Mouse (Mus musculus) heart, postnatal 0 days (tissue): ENCODE results near the gene Plod1. TPM values are rescaled to one million over a fixed set of nuclear protein-coding genes. Genes with fewer than 3 reads are reported as not detected.

Experiments
- ATAC-seq: fragments of 200-750 bp; cut with Nextera tagmentation; 2 replicates; pipeline ENCODE4 v1.8.0; 2017; ENCODE audit warnings: low read depth, moderate number of reproducible peaks, moderate library complexity; ENCODE audit not compliant: insufficient read depth
- DNase-seq: peaks from one replicate; pipeline ENCODE4 v3.0.0-alpha.2; 2016; ENCODE audit warnings: low spot score
- H3K27ac ChIP-seq: fragments of 300-500 bp; sonication (generic); 2 replicates; pipeline ENCODE4 v1.5.1; 2014; ENCODE audit warnings: low read depth, mild to moderate bottlenecking
- H3K27me3 ChIP-seq: fragments of 300-500 bp; sonication (generic); 2 replicates; pipeline ENCODE4 v1.6.1; 2014; ENCODE audit warnings: low read length, mixed read lengths; ENCODE audit not compliant: control insufficient read depth, insufficient read depth
- H3K36me3 ChIP-seq: fragments of 300-500 bp; sonication (generic); replicated peaks from 2 replicates; pipeline ENCODE4 v1.6.1; 2014; ENCODE audit warnings: low read length, mixed read lengths; ENCODE audit not compliant: control insufficient read depth, insufficient read depth
- H3K4me1 ChIP-seq: fragments of 300-500 bp; sonication (generic); 2 replicates; pipeline ENCODE4 v1.6.1; 2014; ENCODE audit warnings: antibody characterized with exemption; ENCODE audit not compliant: control insufficient read depth, insufficient read depth
- H3K4me2 ChIP-seq: fragments of 300-500 bp; sonication (generic); 2 replicates; pipeline ENCODE4 v1.6.1; 2014; ENCODE audit warnings: low read depth, mild to moderate bottlenecking, low read length, moderate library complexity
- H3K4me3 ChIP-seq: fragments of 300-500 bp; sonication (generic); 2 replicates; pipeline ENCODE4 v1.5.1; 2014; ENCODE audit warnings: low read depth, low read length
- H3K9ac ChIP-seq: fragments of 300-500 bp; sonication (generic); replicated peaks from 2 replicates; pipeline ENCODE4 v1.6.1; 2014; ENCODE audit warnings: low read depth, low read length, mixed read lengths
- H3K9me3 ChIP-seq: fragments of 300-500 bp; sonication (generic); replicated peaks from 2 replicates; pipeline ENCODE4 v1.6.1; 2016; ENCODE audit warnings: low read length; ENCODE audit not compliant: control insufficient read depth
- CTCF ChIP-seq: IDR thresholded peaks from 2 replicates; pipeline ENCODE4 v1.5.1; 2016; ENCODE audit warnings: antibody characterized with exemption, control low read depth, low read depth
- EP300 ChIP-seq: IDR thresholded peaks from 2 replicates; pipeline ENCODE4 v1.6.1; 2016; ENCODE audit warnings: antibody characterized with exemption, low read depth
- WGBS: fragments of 180-500 bp; shearing (Covaris S2); extraction: QIAGEN DNeasy Blood & Tissue Kit; methylation state at CpG from one replicate; pipeline ENCODE4 v1.1.7; 2014; 5-methylcytosine and 5-hydroxymethylcytosine counted together
- polyA plus RNA-seq: library from polyadenylated mRNA; unstranded; fragments of >200 nt; fragmentation: Nextera tagmentation; extraction: Ambion mirVana; gene quantifications from 2 replicates; pipeline ENCODE4 v1.2.1, GENCODE M21; 2015
- total RNA-seq: library from RNA; depleted of rRNA; stranded (reverse); fragments of >200 nt; gene quantifications from 2 replicates; pipeline ENCODE4 v1.2.3, GENCODE M21; 2014; ENCODE audit warnings: low replicate concordance

The Plod1 gene
- total and polyA plus RNA-seq, 2 experiments from 2014 or later = 55.6 to 107 TPM

GRCm38 (mm10) chr4:147888237-147888636, 48.3 kb downstream of the Plod1 start:
- ATAC-seq (no peak), DNase-seq (no peak)
- Histone ChIP-seq H3K4me3 (no peak overlapping the region), H3K9me3 (no peaks in the 10 kb centered on the region), H3K27ac (no peak overlapping the region), H3K36me3 (peaks cover 96% of the 10 kb centered on the region), H3K27me3 (no peaks in the 10 kb centered on the region), H3K4me2 (no peak overlapping the region), H3K4me1 (no peaks in the 10 kb centered on the region), H3K9ac (no peak overlapping the region)
- WGBS = 67% methylated on average over 4 of the region's 4 CpGs
- TF ChIP-seq EP300 = no peak
- no peak for TF ChIP-seq CTCF

- TF ChIP-seq CTCF = no peak
- TF ChIP-seq EP300 = no peak
- H3K9me3 ChIP-seq = no peaks in the 10 kb centered on the region
- no peak for DNase-seq
- 90% methylated on average over 7 of the region's 7 CpGs for WGBS
- no peaks in the 10 kb centered on the region for H3K4me1 ChIP-seq
- no peaks in the 10 kb centered on the region for H3K27me3 ChIP-seq
- ATAC-seq = no peak
- H3K4me3 ChIP-seq = no peak overlapping the region
- no peak overlapping the region for H3K9ac ChIP-seq
- H3K36me3 ChIP-seq = peaks cover 96% of the 10 kb centered on the region
- no peak overlapping the region for H3K27ac ChIP-seq
- H3K4me2 ChIP-seq = no peak overlapping the region
Observed at GRCm38 (mm10) chr4:147887277-147887676, 49.3 kb downstream of the Plod1 start.

GRCm38 (mm10) chr4:147886158-147886557, 50.4 kb downstream of the Plod1 start:
- 94% methylated on average over 12 of the region's 12 CpGs for WGBS
- H3K4me1 ChIP-seq = no peaks in the 10 kb centered on the region
- no peak overlapping the region for H3K27ac ChIP-seq
- no peak for DNase-seq
- no peak overlapping the region for H3K4me2 ChIP-seq
- no peak overlapping the region for H3K9ac ChIP-seq
- TF ChIP-seq EP300 (no peak), CTCF (no peak)
- ATAC-seq = no peak
- no peaks in the 10 kb centered on the region for H3K9me3 ChIP-seq
- no peak overlapping the region for H3K4me3 ChIP-seq
- no peaks in the 10 kb centered on the region for H3K27me3 ChIP-seq
- peaks cover 96% of the 10 kb centered on the region for H3K36me3 ChIP-seq

- H3K4me3 ChIP-seq = no peak overlapping the region
- H3K9ac ChIP-seq = no peak overlapping the region
- no peak for ATAC-seq
- no peaks in the 10 kb centered on the region for H3K4me1 ChIP-seq
- WGBS = 93% methylated on average over 3 of the region's 3 CpGs
- TF ChIP-seq EP300 = no peak
- TF ChIP-seq CTCF = no peak
- no peaks in the 10 kb centered on the region for H3K27me3 ChIP-seq
- no peak overlapping the region for H3K4me2 ChIP-seq
- no peak overlapping the region for H3K27ac ChIP-seq
- H3K9me3 ChIP-seq = no peaks in the 10 kb centered on the region
- no peak for DNase-seq
- H3K36me3 ChIP-seq = peaks cover 94% of the 10 kb centered on the region
Observed at GRCm38 (mm10) chr4:147884138-147884537, 52.4 kb downstream of the Plod1 start.

- H3K36me3 ChIP-seq = peaks cover 94% of the 10 kb centered on the region
- H3K4me3 ChIP-seq = no peak overlapping the region
- H3K9me3 ChIP-seq = no peaks in the 10 kb centered on the region
- 55% methylated on average over 6 of the region's 6 CpGs for WGBS
- DNase-seq (no peak), ATAC-seq (no peak)
- H3K9ac ChIP-seq = no peak overlapping the region
- H3K27ac ChIP-seq = no peak overlapping the region
- TF ChIP-seq CTCF (no peak), EP300 (no peak)
- no peaks in the 10 kb centered on the region for H3K27me3 ChIP-seq
- H3K4me2 ChIP-seq = no peak overlapping the region
- H3K4me1 ChIP-seq = no peaks in the 10 kb centered on the region
Observed at GRCm38 (mm10) chr4:147883041-147883440, 53.5 kb downstream of the Plod1 start.

- no peak overlapping the region for H3K9ac ChIP-seq
- H3K27ac ChIP-seq = no peak overlapping the region
- no peak overlapping the region for H3K4me3 ChIP-seq
- H3K4me1 ChIP-seq = no peaks in the 10 kb centered on the region
- WGBS = 92% methylated on average over 7 of the region's 7 CpGs
- no peak for DNase-seq
- H3K9me3 ChIP-seq = no peaks in the 10 kb centered on the region
- no peak for ATAC-seq
- peaks cover 92% of the 10 kb centered on the region for H3K36me3 ChIP-seq
- TF ChIP-seq EP300 = no peak
- no peak for TF ChIP-seq CTCF
- no peaks in the 10 kb centered on the region for H3K27me3 ChIP-seq
- H3K4me2 ChIP-seq = no peak overlapping the region
Observed at GRCm38 (mm10) chr4:147881792-147882191, 54.8 kb downstream of the Plod1 start.
